Mouse (Mus musculus) gonadal fat pad, adult 2 months (tissue): Measurements from ENCODE around the gene Gnl3l. TPM values are rescaled to one million over a fixed set of nuclear protein-coding genes. Genes with fewer than 3 reads are reported as not detected.
A peak's percentile ranks its signal among the peaks of the same experiment; 100 is the strongest.

Experiments
- DNase-seq: peaks from one replicate; pipeline ENCODE4 v3.0.0-alpha.2; 2012; ENCODE audit warnings: low read depth
- polyA plus RNA-seq: library from polyadenylated mRNA; depleted of rRNA; stranded (reverse); fragments of >200 nt; gene quantifications from 2 replicates; pipeline ENCODE4 v1.2.3, GENCODE M21; 2012; rRNA removed

Gnl3l gene
- polyA plus RNA-seq, 1 experiment: 9.4 TPM

GRCm38 (mm10) chrX:150956522-150957300 is 60.4 kb downstream of the Gnl3l start:
- DNase-seq: peak; percentile 3

GRCm38 (mm10) chrX:150956016-150956415 is 61.1 kb downstream of the Gnl3l start:
- no peak for DNase-seq

- DNase-seq: no peak
Observed at GRCm38 (mm10) chrX:150955441-150955840, 61.7 kb downstream of the Gnl3l start.

GRCm38 (mm10) chrX:150954721-150955120 is 62.4 kb downstream of the Gnl3l start:
- DNase-seq: no peak

Other genes with a start within 250 kb of the Gnl3l start
- 37.8 and 46.0 TPM in 2 replicates for gene Maged2, start 203.0 kb downstream of the Gnl3l start, polyA plus RNA-seq
- gene Fgd1, start 28.8 kb upstream of the Gnl3l start, polyA plus RNA-seq: 3.1 and 3.6 TPM in 2 replicates
- 9.7 and 11.1 TPM in 2 replicates for gene Tsr2, start 79.2 kb upstream of the Gnl3l start, polyA plus RNA-seq
- 0.11 and 0.19 TPM in 2 replicates for gene Wnk3, start 180.8 kb upstream of the Gnl3l start, polyA plus RNA-seq